Mouse (Mus musculus) MEL (cell line): ENCODE results near the gene Fat2. TPM values are rescaled to one million over a fixed set of nuclear protein-coding genes. Genes with fewer than 3 reads are reported as not detected.

ENCODE experiments used
- DNase-seq: peaks from one replicate; pipeline ENCODE4 v3.0.0; 2011; ENCODE audit warnings: low read depth, low spot score
- H3K27ac ChIP-seq: 2 replicates; pipeline ENCODE4 v1.5.1; 2012; ENCODE audit warnings: low read depth, mild to moderate bottlenecking, control low read depth, low read length, moderate library complexity; ENCODE audit not compliant: control insufficient read depth
- H3K27me3 ChIP-seq, 2 experiments: fragments of 150-350 bp in 1 of 2; sonication (generic) in 1 of 2; 2 replicates each; pipeline ENCODE4 v1.6.1; 2012; ENCODE audit warnings: low read length in 2 of 2, mild to moderate bottlenecking in 2 of 2, improper control_type of control experiment in 1 of 2, moderate library complexity in 1 of 2; ENCODE audit not compliant: insufficient read depth in 2 of 2, control insufficient read depth in 1 of 2
- H3K36me3 ChIP-seq, 2 experiments: 2 replicates each; pipeline ENCODE4 v1.6.1; 2012 to 2014; ENCODE audit warnings: low read length in 2 of 2, improper control_type of control experiment in 1 of 2, inconsistent platforms in 1 of 2, mild to moderate bottlenecking in 1 of 2; ENCODE audit not compliant: insufficient read depth in 2 of 2, control insufficient read depth in 1 of 2
- H3K4me1 ChIP-seq, 2 experiments: fragments of 150-350 bp in 1 of 2; sonication (generic) in 1 of 2; 2 replicates each; pipeline ENCODE4 v1.6.1; 2012; ENCODE audit warnings: low read length in 2 of 2, improper control_type of control experiment in 1 of 2, mild to moderate bottlenecking in 1 of 2; ENCODE audit not compliant: insufficient read depth in 2 of 2, control insufficient read depth in 1 of 2
- H3K4me3 ChIP-seq, 2 experiments: fragments of 150-350 bp in 1 of 2; sonication (generic) in 1 of 2; 2 replicates each; pipeline ENCODE4 v1.5.1; 2012; ENCODE audit warnings: low read depth in 2 of 2, low read length in 2 of 2, mild to moderate bottlenecking in 2 of 2, moderate library complexity in 2 of 2, control low read depth in 1 of 2, improper control_type of control experiment in 1 of 2; ENCODE audit not compliant: control insufficient read depth in 1 of 2, insufficient read depth in 1 of 2
- H3K79me2 ChIP-seq: 2 replicates; pipeline ENCODE4 v1.6.1; 2012; ENCODE audit warnings: mild to moderate bottlenecking, low read length, moderate library complexity; ENCODE audit not compliant: control insufficient read depth, poor library complexity, insufficient read depth
- H3K9ac ChIP-seq: 2 replicates; pipeline ENCODE4 v1.6.1; 2012; ENCODE audit warnings: low read depth, mild to moderate bottlenecking, control low read depth, low read length, moderate library complexity; ENCODE audit not compliant: control insufficient read depth, poor library complexity, severe bottlenecking
- H3K9me3 ChIP-seq: fragments of 150-350 bp; sonication (generic); replicated peaks from 2 replicates; pipeline ENCODE4 v1.6.1; 2012; ENCODE audit warnings: mild to moderate bottlenecking, low read length, improper control_type of control experiment, moderate library complexity; ENCODE audit not compliant: insufficient read depth
- BHLHE40 ChIP-seq: IDR thresholded peaks from 2 replicates; pipeline ENCODE4 v1.6.1; 2012; ENCODE audit warnings: low read depth, mild to moderate bottlenecking, inconsistent platforms, low read length, improper control_type of control experiment, borderline replicate concordance
- CHD1 ChIP-seq: IDR thresholded peaks from 2 replicates; pipeline ENCODE4 v1.6.1; 2012; ENCODE audit warnings: low read depth, mild to moderate bottlenecking, inconsistent platforms, low read length, improper control_type of control experiment
- CHD2 ChIP-seq: IDR thresholded peaks from 2 replicates; pipeline ENCODE4 v1.6.1; 2011; ENCODE audit warnings: low read length, improper control_type of control experiment
- GABPA ChIP-seq: IDR thresholded peaks from 2 replicates; pipeline ENCODE4 v1.6.1; 2012; ENCODE audit warnings: low read depth, mild to moderate bottlenecking, inconsistent platforms, low read length, improper control_type of control experiment, moderate library complexity
- GATA1 ChIP-seq: IDR thresholded peaks from 2 replicates; pipeline ENCODE4 v1.6.1; 2011; ENCODE audit warnings: low read depth, low read length, improper control_type of control experiment
- JUND ChIP-seq: IDR thresholded peaks from 2 replicates; pipeline ENCODE4 v1.6.1; 2011; ENCODE audit warnings: low read depth, mild to moderate bottlenecking, improper control_type of control experiment, low read length
- MAFK ChIP-seq: IDR thresholded peaks from 2 replicates; pipeline ENCODE4 v1.6.1; 2011; ENCODE audit warnings: low read depth, mild to moderate bottlenecking, low read length, improper control_type of control experiment, borderline replicate concordance
- MYB ChIP-seq: IDR thresholded peaks from 2 replicates; pipeline ENCODE4 v1.6.1; 2011; ENCODE audit warnings: mild to moderate bottlenecking, low read depth, low read length, improper control_type of control experiment
- NRF1 ChIP-seq: IDR thresholded peaks from 2 replicates; pipeline ENCODE4 v1.6.1; 2014; ENCODE audit warnings: low read depth, mild to moderate bottlenecking, inconsistent platforms, low read length, improper control_type of control experiment, moderate library complexity; ENCODE audit not compliant: poor library complexity, insufficient read depth, severe bottlenecking
- POLR2AphosphoS2 ChIP-seq: IDR thresholded peaks from 2 replicates; pipeline ENCODE4 v1.6.1; 2011; ENCODE audit warnings: low read length, improper control_type of control experiment
- RAD21 ChIP-seq: IDR thresholded peaks from 2 replicates; pipeline ENCODE4 v1.6.1; 2011; ENCODE audit warnings: mild to moderate bottlenecking, low read depth, low read length, improper control_type of control experiment
- SIN3A ChIP-seq: IDR thresholded peaks from 2 replicates; pipeline ENCODE4 v1.6.1; 2012; ENCODE audit warnings: low read length, improper control_type of control experiment, inconsistent platforms
- SMC3 ChIP-seq: IDR thresholded peaks from 2 replicates; pipeline ENCODE4 v1.6.1; 2011; ENCODE audit warnings: low read depth, low read length, improper control_type of control experiment
- TAL1 ChIP-seq: IDR thresholded peaks from 2 replicates; pipeline ENCODE4 v1.6.1; 2012; ENCODE audit warnings: mild to moderate bottlenecking, inconsistent platforms, low read length, moderate library complexity, mixed read lengths
- TBP ChIP-seq: IDR thresholded peaks from 2 replicates; pipeline ENCODE4 v1.8.0; 2011; ENCODE audit warnings: low read depth, low read length, improper control_type of control experiment
- USF2 ChIP-seq, 2 experiments: IDR thresholded peaks; 2 replicates each; pipeline ENCODE4 v1.6.1; 2011 to 2012; ENCODE audit warnings: improper control_type of control experiment in 2 of 2, low read length in 2 of 2, borderline replicate concordance in 1 of 2, inconsistent platforms in 1 of 2, low read depth in 1 of 2, mild to moderate bottlenecking in 1 of 2; ENCODE audit not compliant: insufficient read depth in 1 of 2
- ZC3H11A ChIP-seq: IDR thresholded peaks from 2 replicates; pipeline ENCODE4 v1.6.1; 2012; ENCODE audit warnings: low read depth, mild to moderate bottlenecking, inconsistent platforms, low read length, improper control_type of control experiment
- ZNF384 ChIP-seq: IDR thresholded peaks from 2 replicates; pipeline ENCODE4 v1.6.1; 2012; ENCODE audit warnings: low read depth, mild to moderate bottlenecking, inconsistent platforms, low read length, improper control_type of control experiment
- polyA plus RNA-seq, 2 experiments: library from polyadenylated mRNA; stranded (reverse) in 1 of 2; unstranded in 1 of 2; fragments of >175 nt in 1 of 2; fragments of >200 nt in 1 of 2; gene quantifications; 2 replicates each; pipeline versions ENCODE4 v1.2.1 to v1.2.4; 2012; ENCODE audit warnings: low replicate concordance in 2 of 2, low read depth in 1 of 2; ENCODE audit not compliant: insufficient read length in 2 of 2, insufficient read depth in 1 of 2, missing spikeins in 1 of 2
- total RNA-seq: library from RNA; depleted of rRNA; stranded (reverse); fragments of 300-350 nt; gene quantifications from 2 replicates; pipeline ENCODE4 v1.2.3, GENCODE M21; 2012

Fat2 gene
- total and polyA plus RNA-seq, 3 experiments = under 0.01 to 0.01 TPM; not detected in 1

DNA sequence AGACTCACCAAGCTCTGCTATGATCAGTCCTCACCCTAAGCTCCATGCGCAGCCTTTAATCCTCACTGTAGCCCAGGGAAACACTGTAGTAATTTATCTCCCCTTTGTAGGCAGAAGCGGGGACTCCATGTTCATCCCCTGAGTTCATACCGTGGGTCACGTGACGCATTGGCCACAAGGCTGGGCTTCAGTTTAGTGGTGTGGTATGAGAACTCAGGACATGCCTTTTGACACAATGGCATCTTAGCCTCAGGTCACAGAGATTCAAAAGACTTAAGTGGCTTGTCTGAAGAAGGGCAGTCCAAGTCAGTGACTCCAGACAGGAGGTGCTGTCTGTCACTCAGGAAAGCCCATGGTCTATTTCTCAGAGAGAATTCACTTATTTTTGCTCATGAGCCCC lies 43.2 kb downstream of the Fat2 start:
- Histone ChIP-seq H3K27me3 (peaks cover 13 to 21% of the 10 kb centered on the region in 2 experiments), H3K79me2 (no peaks in the 10 kb centered on the region), H3K4me1 (peaks cover 2 to 21% of the 10 kb centered on the region in 2 experiments; a peak in 3 of 4 replicates), H3K9ac (no peak overlapping the region), H3K27ac (no peak overlapping the region), H3K4me3 (no peak overlapping the region)
- DNase-seq = no peak
- TF ChIP-seq CHD2 (no peak), TBP (no peak), MAFK (no peak), NRF1 (no peak), SMC3 (no peak), GABPA (no peak), USF2 (IDR thresholded peaks at IDR 0.05; ENCODE audit: borderline replicate concordance in 1 of 2, insufficient read depth in 1 of 2, low read depth in 1 of 2, low read length in 2 of 2) (no peak), JUND (no peak), MYB (no peak), ZNF384 (no peak)
- TF ChIP-seq, all 39 proteins: peak for 0
- Histone ChIP-seq H3K9me3 (no peaks in the 10 kb centered on the region), H3K36me3 (peaks cover 0 to 15% of the 10 kb centered on the region in 2 experiments; a peak in 2 of 4 replicates)

DNA sequence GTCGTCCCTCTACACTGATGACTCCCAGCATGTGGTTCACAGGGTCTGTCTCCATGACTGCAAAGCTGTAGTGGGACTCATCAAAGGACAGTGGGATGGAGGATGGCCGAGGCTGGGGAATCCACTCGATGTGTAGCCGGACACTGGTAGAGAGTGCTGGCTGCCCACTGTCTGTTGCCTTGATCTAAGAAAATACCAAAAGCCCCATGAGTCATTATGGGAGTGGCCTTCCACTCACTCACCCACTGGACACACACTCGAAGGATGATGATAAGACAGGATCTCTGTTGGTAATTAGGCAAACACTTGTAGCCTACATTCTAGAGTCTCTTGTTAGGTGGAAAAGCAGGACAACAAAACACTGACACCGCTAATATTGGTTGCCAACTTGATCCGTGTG lies 44.5 kb downstream of the Fat2 start:
- no peaks in the 10 kb centered on the region for H3K79me2 ChIP-seq
- no peak for DNase-seq
- TF ChIP-seq BHLHE40 (no peak), GATA1 (no peak), ZC3H11A (no peak), USF2 (IDR thresholded peaks at IDR 0.05; ENCODE audit: borderline replicate concordance in 1 of 2, insufficient read depth in 1 of 2, low read depth in 1 of 2, low read length in 2 of 2) (no peak), POLR2AphosphoS2 (no peak), RAD21 (no peak), SIN3A (no peak), CHD1 (no peak), SMC3 (no peak), ZNF384 (no peak), MAFK (no peak), TAL1 (no peak)
- TF ChIP-seq, all 39 proteins: peak for 0
- H3K4me1 ChIP-seq = peaks cover 2 to 21% of the 10 kb centered on the region in 2 experiments; a peak in 3 of 4 replicates
- no peak overlapping the region for H3K4me3 ChIP-seq
- no peak overlapping the region for H3K27ac ChIP-seq
- peaks cover 13 to 21% of the 10 kb centered on the region in 2 experiments for H3K27me3 ChIP-seq
- no peak overlapping the region for H3K9ac ChIP-seq
- H3K36me3 ChIP-seq = peaks cover 0 to 15% of the 10 kb centered on the region in 2 experiments; a peak in 2 of 4 replicates
- H3K9me3 ChIP-seq = no peaks in the 10 kb centered on the region
